Mouse (Mus musculus): ENCODE data around the gene Inava. TPM values are rescaled to one million over a fixed set of nuclear protein-coding genes. Genes with fewer than 3 reads are reported as not detected.

Gene Inava
- polyA plus RNA-seq, 1 experiment from 2014 or later = 4.7 TPM

DNA sequence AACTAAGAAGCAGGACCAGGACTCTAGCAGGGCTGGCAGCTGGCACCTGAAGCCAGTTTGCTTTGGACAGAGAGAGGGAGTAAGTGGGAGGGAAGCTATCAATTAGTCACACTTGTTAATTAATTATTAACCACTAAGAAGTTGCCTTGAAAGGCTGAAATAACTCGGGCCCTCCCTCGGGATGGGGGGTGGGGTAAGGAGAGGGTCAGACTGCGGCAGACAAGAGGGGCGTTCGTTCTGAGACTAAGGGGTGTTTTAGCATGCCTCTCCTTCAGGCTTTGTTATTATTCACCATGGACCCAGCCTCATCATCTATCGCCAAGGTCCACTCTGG is 5.1 kb downstream of the Inava start:
- Histone ChIP-seq H3K27ac (no peak overlapping the region), H3K4me3 (replicated peaks) (no peak overlapping the region), H3K36me3 (peaks cover 8% of the 10 kb centered on the region; the same call in 1 of the 2 replicates), H3K27me3 (0 out of 2 replicates have a peak, but pooled peaks cover 13% of the 10 kb centered on the region), H3K4me2 (replicated peaks) (peak overlapping the region; percentile 29; the same call in 1 of the 2 replicates), H3K9ac (replicated peaks) (no peak overlapping the region), H3K9me3 (no peaks in the 10 kb centered on the region), H3K4me1 (replicated peaks) (peaks cover 71% of the 10 kb centered on the region)
- no peak for ATAC-seq
- WGBS = 18% methylated on average over 6 of the region's 6 CpGs

DNA sequence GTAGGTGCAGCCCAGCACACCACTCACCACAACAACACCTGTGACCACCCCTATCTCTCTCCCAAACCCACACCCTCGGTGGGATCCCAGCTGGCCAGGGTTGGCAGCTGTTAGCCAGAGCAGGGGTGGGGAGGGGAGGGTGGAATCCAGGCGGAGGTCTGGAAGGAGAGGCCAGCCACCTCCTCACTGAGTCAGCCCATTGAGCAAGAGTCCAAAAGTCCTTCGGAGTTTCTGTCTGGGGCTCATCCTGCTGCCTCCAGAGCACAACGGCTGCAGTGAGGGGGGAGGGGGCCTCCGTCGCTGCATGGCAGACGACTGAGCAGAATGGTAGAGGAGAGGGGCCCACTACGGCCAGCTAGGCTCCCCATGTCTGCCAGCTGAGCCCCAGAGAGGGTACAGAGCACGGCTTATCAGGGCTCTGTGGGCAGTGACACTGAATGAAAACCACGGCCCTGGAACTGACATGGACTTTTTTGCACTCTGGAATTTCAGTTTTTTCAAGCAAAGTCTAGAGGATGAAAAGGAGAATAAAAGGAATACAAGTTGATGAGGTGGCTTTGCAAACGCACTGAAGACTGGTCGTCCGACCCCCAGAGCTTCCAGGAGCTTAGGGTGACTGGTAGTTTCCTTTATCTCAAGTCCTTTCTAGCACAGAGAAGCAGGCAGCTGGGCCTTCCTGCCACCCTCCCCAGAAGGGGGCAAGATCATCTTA is 5.6 kb downstream of the Inava start:
- peak; percentile 60 for ATAC-seq
- no peak overlapping the region for H3K4me3 ChIP-seq (replicated peaks)
- WGBS = 5% methylated on average over 13 of the region's 13 CpGs
- no peak overlapping the region for H3K9ac ChIP-seq (replicated peaks)
- H3K9me3 ChIP-seq = no peaks in the 10 kb centered on the region
- H3K4me2 ChIP-seq (replicated peaks) = peak overlapping the region; percentile 29
- H3K36me3 ChIP-seq = peaks cover 11% of the 10 kb centered on the region; the same call in 1 of the 2 replicates
- 0 out of 2 replicates have a peak, but pooled peaks cover 13% of the 10 kb centered on the region for H3K27me3 ChIP-seq
- H3K27ac ChIP-seq = no peak overlapping the region
- H3K4me1 ChIP-seq (replicated peaks) = peaks cover 66% of the 10 kb centered on the region

DNA sequence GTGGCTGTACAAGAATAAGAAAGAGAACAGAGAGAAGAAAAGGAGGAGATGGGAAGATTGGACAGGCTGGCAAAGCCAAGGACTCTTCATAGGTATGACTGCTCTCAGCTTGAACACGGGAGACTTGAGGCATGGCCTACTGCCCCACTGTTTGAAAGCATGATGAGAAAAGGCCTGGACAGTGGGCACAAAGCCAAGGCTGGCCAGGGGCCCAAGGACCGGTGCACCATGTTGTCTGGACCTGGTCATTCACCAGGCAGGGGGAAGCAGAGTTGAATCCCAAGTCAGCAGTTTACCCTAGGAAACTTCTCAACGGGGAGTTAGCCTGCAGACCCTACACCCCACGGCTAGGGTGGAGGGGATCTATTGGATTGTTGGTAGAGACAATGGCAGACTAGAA is 6.2 kb downstream of the Inava start:
- H3K27ac ChIP-seq = no peak overlapping the region
- ATAC-seq = no peak
- H3K4me1 ChIP-seq (replicated peaks) = peaks cover 60% of the 10 kb centered on the region
- 0 out of 2 replicates have a peak, but pooled peaks cover 13% of the 10 kb centered on the region for H3K27me3 ChIP-seq
- WGBS = 66% methylated on average over 4 of the region's 4 CpGs
- H3K4me2 ChIP-seq (replicated peaks) = no peak overlapping the region
- no peaks in the 10 kb centered on the region for H3K9me3 ChIP-seq
- H3K4me3 ChIP-seq (replicated peaks) = no peak overlapping the region
- H3K9ac ChIP-seq (replicated peaks) = no peak overlapping the region
- peaks cover 12% of the 10 kb centered on the region; the same call in 1 of the 2 replicates for H3K36me3 ChIP-seq

DNA sequence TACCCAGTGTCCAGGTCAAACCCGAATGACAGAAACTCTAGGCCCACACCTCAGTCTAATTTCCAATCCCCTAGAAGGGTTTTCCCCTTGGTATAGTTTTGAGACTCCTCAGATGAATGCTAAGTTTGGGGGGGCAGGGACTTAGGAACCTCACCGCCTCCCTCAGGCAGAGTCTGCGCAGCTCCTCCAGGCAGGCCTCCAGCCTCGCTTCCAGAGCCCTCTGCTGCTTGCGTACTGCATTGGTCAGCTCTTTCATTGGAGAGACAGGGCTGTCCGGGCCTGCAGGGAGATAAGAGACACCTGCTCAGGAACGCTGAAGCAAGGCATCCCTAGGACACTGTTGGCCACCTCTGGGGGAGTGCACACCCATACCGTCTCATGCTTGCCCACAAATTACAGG is 7.4 kb downstream of the Inava start:
- no peak for ATAC-seq
- Histone ChIP-seq H3K9me3 (no peaks in the 10 kb centered on the region), H3K4me2 (replicated peaks) (no peak overlapping the region), H3K27ac (no peak overlapping the region), H3K36me3 (peaks cover 14% of the 10 kb centered on the region; the same call in 1 of the 2 replicates), H3K27me3 (0 out of 2 replicates have a peak, but pooled peaks cover 13% of the 10 kb centered on the region), H3K4me3 (replicated peaks) (no peak overlapping the region), H3K4me1 (replicated peaks) (peaks cover 47% of the 10 kb centered on the region), H3K9ac (replicated peaks) (no peak overlapping the region)
- 95% methylated on average over 8 of the region's 8 CpGs for WGBS

DNA sequence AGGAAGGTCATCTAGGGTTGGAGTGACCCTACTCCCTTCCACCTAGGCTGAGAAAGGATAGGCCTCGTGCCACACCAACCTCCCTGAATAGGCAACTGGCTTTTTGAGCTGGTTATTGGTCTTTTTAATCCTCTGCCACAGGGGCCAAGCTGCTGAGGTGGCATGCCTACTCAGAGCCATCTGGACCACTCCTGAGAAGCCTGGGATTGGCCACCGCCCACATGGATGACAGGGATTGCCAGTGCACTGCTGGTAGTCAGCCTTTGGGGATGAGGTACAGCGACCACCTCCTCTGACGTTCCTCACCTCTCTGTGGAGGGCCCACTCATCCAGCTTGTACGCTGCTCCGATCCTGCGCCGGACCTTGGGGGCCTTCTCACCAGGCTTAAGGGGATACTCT is 8.2 kb downstream of the Inava start:
- no peaks in the 10 kb centered on the region for H3K9me3 ChIP-seq
- ATAC-seq = no peak
- no peak overlapping the region for H3K9ac ChIP-seq (replicated peaks)
- H3K27me3 ChIP-seq = 0 out of 2 replicates have a peak, but pooled peaks cover 6% of the 10 kb centered on the region
- peaks cover 14% of the 10 kb centered on the region; the same call in 1 of the 2 replicates for H3K36me3 ChIP-seq
- H3K4me3 ChIP-seq (replicated peaks) = no peak overlapping the region
- H3K4me2 ChIP-seq (replicated peaks) = no peak overlapping the region
- peaks cover 39% of the 10 kb centered on the region for H3K4me1 ChIP-seq (replicated peaks)
- WGBS = 93% methylated on average over 8 of the region's 8 CpGs
- no peak overlapping the region for H3K27ac ChIP-seq

DNA sequence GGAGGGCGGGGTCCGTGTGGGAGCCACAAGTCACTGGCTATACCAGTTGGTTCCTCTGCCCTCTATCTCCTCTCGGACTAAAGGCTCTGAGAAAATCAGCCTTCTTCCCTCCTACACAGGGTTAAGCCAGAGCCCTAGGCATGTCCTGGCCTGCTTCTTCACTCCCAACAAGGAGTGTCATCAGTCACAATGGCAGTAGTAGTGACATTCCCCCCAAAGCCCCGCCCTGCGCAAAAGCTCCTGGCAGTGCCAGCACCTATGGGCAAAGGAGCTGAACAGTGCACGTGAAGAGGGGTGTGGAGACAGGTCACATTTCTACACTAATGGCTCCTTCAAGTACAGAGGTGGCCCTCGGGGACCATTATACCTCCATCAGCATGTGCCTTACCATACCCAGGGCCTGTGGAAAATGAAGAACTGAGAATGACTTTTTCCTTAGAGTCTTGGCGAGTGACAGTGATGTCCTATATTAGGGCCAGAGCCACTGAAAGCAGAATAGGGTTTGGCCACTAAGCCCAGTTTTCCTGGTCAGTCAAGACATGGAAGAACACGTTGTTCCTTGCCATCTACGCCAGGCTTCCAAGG is 10.2 kb downstream of the Inava start:
- ATAC-seq = no peak
- 97% methylated on average over 10 of the region's 10 CpGs for WGBS
- Histone ChIP-seq H3K4me1 (replicated peaks) (peaks cover 19% of the 10 kb centered on the region), H3K27ac (no peak overlapping the region), H3K9ac (replicated peaks) (no peak overlapping the region), H3K27me3 (0 out of 2 replicates have a peak, but pooled peaks cover 4% of the 10 kb centered on the region), H3K36me3 (peaks cover 26% of the 10 kb centered on the region), H3K4me2 (replicated peaks) (no peak overlapping the region), H3K4me3 (replicated peaks) (no peak overlapping the region), H3K9me3 (no peaks in the 10 kb centered on the region)

DNA sequence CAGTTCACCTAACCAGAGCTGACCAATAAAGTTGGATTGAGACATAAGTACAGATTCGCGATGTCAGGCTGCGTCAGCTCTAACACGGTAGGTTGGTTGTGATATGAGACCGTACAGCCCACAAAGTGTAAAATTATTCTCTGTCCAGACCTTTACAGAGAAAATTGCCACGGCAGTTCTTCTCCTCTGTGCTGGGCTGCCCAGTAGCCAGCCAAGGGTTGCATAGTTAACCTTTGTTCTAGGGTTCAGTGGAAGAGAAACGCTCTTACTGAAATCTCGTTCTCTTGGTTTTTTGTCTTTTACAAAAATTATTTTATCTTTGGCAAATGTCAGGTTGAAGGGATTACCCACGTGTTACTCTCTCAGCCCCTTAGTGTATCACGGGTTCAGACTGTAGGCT is 11.7 kb downstream of the Inava start:
- Histone ChIP-seq H3K4me3 (replicated peaks) (no peak overlapping the region), H3K27ac (no peak overlapping the region), H3K4me2 (replicated peaks) (no peak overlapping the region), H3K9ac (replicated peaks) (no peak overlapping the region), H3K4me1 (replicated peaks) (peaks cover 8% of the 10 kb centered on the region), H3K9me3 (no peaks in the 10 kb centered on the region), H3K27me3 (no peaks in the 10 kb centered on the region), H3K36me3 (peaks cover 40% of the 10 kb centered on the region)
- no peak for ATAC-seq
- 90% methylated on average over 10 of the region's 10 CpGs for WGBS

DNA sequence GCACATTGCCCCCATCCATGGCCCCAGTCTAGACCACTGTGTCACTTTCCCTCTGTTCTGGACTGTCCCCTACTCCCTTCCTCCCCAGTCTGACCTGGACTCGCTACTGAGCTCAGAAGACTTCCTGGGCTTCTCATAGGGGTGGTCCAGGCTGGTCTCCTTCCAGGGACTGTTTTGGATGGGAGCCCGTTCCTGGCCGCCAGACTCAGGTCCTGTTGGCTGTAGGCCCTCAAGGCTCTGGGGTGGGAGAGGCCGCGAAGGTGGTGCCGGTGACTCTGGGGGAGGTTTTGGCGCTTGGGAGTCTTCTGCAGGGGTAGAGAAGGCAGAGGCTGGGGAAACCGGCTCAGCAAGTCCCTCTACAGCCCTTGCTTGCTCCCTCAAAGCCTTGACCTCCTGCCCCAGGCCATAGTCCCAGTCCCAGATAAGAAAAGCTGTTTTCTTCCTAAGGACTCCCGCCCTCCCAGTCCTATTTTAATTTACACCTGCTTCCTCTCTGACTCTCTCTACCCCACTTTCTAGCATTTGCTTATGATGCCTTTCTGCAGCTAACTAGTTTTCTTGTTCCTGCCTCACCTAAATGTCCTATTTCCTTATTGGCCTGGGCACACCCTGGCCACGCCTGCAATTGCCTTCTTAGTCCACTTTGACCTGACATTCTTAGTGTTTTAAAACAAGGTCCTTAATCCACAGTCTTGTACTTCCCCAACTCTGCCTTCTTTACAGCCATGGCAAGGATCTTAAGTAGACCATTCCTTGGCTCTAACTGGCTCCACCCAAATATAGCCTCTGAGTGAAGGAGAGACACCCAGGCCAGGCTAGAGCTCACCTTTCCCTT is 13.8 kb downstream of the Inava start:
- Histone ChIP-seq H3K27ac (no peak overlapping the region), H3K27me3 (no peaks in the 10 kb centered on the region), H3K4me2 (replicated peaks) (no peak overlapping the region), H3K4me3 (replicated peaks) (no peak overlapping the region), H3K9ac (replicated peaks) (no peak overlapping the region), H3K36me3 (peaks cover 46% of the 10 kb centered on the region), H3K4me1 (replicated peaks) (peaks cover 3% of the 10 kb centered on the region; the same call in 1 of the 2 replicates), H3K9me3 (no peaks in the 10 kb centered on the region)
- 85% methylated on average over 10 of the region's 10 CpGs for WGBS
- ATAC-seq = no peak

DNA sequence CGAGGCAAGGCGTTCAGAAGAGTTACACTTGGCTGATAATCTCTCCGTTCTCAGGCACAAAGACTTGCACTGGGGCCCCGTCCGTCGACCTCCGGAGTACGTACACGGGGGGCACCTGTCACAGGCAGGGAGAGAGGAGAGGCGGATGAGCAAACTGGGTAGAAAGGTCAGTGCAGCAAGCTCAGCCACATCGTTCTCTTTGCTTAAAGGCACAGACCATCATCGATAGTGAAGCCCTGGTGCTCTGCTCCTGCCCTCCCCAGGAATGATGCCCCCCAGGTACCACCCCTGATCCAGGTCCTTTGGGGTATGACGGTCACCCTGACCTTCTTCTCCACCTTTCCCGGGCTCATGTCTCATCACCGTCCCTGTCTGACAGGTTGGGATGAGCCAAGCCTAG is 19.8 kb downstream of the Inava start:
- H3K36me3 ChIP-seq = peaks cover 34% of the 10 kb centered on the region
- H3K27me3 ChIP-seq = no peaks in the 10 kb centered on the region
- no peaks in the 10 kb centered on the region for H3K4me1 ChIP-seq (replicated peaks)
- H3K4me2 ChIP-seq (replicated peaks) = no peak overlapping the region
- H3K27ac ChIP-seq = no peak overlapping the region
- 0 out of 2 replicates have a peak, but pooled peaks have one; percentile 20 for ATAC-seq
- no peak overlapping the region for H3K4me3 ChIP-seq (replicated peaks)
- no peak overlapping the region for H3K9ac ChIP-seq (replicated peaks)
- 70% methylated on average over 15 of the region's 15 CpGs for WGBS
- H3K9me3 ChIP-seq = no peaks in the 10 kb centered on the region

DNA sequence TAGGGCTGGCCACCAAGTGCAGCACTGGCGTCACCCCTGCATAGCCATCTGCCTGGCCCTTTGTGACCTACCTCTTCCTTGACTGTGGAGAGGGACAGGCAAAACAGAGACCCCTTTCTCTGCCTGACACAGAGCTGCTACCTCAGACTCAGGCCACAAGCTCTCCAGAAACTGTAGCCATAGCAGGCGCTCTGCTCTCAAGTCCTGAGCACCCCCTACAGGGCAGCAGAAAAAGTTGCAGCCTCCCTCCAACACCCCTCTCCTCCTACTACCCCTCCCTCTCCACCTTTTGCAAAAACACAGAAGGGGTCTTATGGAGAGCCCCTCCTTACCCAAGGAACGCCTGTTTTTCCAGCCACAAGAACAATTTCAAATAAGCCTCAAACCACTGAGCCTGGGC is 21.3 kb downstream of the Inava start, which contains the start of gene Mroh3:
TSS of gene Mroh3 (minus strand) at position 26 of the 400 bp plus-strand sequence.
- H3K9me3 ChIP-seq = no peaks in the 10 kb centered on the region
- H3K27ac ChIP-seq = no peak within 1 kb of the TSS
- H3K4me2 ChIP-seq (replicated peaks) = no peak within 1 kb of the TSS
- 35% methylated on average over 3 of the region's 3 CpGs for WGBS
- ATAC-seq = peak; percentile 64
- H3K4me3 ChIP-seq (replicated peaks) = no peak within 1 kb of the TSS
- no peaks in the 10 kb centered on the region for H3K27me3 ChIP-seq
- H3K4me1 ChIP-seq (replicated peaks) = no peaks in the 10 kb centered on the region
- H3K36me3 ChIP-seq = peaks cover 20% of the 10 kb centered on the region
- no peak within 1 kb of the TSS for H3K9ac ChIP-seq (replicated peaks)

DNA sequence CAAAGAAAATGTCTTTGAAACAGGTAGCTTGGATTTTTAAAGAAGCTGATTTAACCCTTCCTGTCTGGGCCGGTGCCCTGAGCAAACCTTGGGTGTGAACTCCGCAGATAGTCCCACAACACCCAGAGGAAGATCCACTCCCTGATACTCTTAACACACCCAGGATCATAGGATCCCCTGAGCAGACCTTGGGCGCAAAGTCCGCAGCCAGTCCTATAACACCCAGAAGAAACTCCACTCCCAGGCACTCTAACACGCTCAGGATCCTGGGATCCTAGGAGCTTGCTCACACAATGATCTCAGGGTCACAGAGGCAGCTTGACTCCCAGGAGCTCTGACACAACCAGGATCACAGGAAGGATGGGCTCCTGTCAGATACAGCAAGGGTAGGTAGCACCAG is 44.0 kb downstream of the Inava start:
- Histone ChIP-seq H3K9ac (replicated peaks) (no peak overlapping the region), H3K4me2 (replicated peaks) (no peak overlapping the region), H3K9me3 (no peaks in the 10 kb centered on the region), H3K4me3 (replicated peaks) (no peak overlapping the region), H3K27me3 (no peaks in the 10 kb centered on the region), H3K27ac (no peak overlapping the region), H3K4me1 (replicated peaks) (no peaks in the 10 kb centered on the region), H3K36me3 (no peaks in the 10 kb centered on the region)
- ATAC-seq = no peak
- WGBS = 92% methylated on average over 5 of the region's 5 CpGs

DNA sequence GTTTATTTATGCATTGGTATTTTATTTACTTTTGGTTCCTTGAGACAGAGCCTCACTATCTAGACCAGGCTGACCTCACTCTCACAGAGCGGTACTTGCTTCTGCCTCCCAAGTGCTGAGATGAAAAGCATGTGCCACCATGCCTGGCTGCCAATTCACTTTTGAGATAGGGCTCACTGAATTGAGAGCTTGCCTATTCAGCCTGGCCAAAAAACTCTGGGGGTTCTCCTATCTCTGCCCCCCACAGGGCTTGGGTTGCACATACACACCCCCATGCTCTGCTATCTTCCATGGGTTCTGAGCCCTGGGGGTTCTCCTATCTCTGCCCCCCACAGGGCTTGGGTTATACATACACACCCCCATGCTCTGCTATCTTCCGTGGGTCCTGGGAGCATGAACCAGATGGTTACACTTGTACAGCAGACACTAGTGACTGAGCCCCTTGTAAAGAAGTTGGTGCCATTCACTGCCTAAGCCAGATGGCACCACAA is 54.5 kb downstream of the Inava start:
- H3K4me1 ChIP-seq (replicated peaks) = peaks cover 5% of the 10 kb centered on the region; the same call in 1 of the 2 replicates
- ATAC-seq = no peak
- no peak overlapping the region for H3K27ac ChIP-seq
- peaks cover 40% of the 10 kb centered on the region for H3K36me3 ChIP-seq
- no peaks in the 10 kb centered on the region for H3K9me3 ChIP-seq
- WGBS = 75% methylated on average over 2 of the region's 2 CpGs
- H3K4me2 ChIP-seq (replicated peaks) = no peak overlapping the region
- no peaks in the 10 kb centered on the region for H3K27me3 ChIP-seq
- H3K4me3 ChIP-seq (replicated peaks) = no peak overlapping the region
- H3K9ac ChIP-seq (replicated peaks) = no peak overlapping the region
